Mouse (Mus musculus): ENCODE data around the gene Hcfc2.

DNA sequence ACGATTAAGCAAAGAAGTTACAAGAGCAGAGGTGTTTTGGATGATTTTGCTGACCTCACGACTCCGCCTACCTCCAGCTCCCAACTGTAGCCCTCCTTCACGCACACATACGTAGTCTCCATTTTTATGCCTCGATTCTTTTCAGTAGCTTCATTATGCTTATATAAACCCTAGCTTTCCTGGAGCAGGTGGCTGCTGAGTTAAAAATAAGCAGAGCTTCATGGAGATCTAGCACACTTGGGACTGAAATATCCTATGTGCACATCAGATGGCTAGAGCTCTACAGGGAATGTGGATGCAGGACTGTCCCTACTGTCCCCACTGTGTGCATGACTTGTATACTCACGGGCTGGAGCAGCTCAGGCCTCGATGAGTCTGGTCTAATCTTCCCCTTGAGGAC is 34.1 kb upstream of the Hcfc2 start:
- TF ChIP-seq CTCF (IDR thresholded peaks at IDR 0.05; ENCODE audit: low read depth) = no peak
- no peak for TF ChIP-seq EP300 (optimal IDR thresholded peaks at IDR 0.05)
